Mouse (Mus musculus): ENCODE data around the gene C1ql1.

DNA sequence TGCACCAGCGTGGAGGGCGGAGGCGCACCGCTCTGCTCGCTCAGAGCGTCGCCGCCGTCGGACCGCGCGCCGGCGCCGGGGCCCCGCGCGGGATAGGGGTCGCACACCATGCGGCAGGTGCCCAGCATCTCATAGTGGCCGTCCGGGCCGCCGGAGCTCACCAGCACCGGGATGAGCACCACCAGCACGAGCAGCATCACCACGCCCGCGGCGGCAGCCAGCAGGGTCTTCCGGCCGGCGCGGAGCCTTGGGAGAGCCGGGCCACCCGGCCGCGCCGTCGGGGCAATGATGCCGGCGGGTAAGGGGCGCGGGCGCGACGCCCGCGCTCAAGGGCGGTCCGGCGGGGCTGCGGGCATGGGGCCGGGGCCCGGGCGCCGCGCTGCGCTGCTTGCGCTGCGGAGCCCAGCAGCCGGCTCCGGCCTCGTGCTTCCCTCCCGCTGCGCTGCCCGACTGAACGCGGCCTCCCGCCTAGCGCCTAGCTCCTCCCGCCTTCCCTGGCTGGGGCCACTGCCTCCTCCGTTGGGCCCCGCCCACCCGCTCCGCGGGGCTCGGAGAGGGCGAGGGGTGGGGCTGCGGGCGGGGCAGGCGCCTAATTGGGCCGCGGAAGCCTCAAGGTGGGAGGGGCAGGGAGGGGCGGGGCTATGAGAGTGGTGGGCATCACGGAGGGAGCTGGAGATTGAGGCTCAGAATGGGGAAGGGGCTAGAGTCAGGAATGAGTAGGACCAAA, at the start of gene C1ql1:
- peak; percentile 49 for TF ChIP-seq POLR2A (IDR thresholded peaks at IDR 0.05; ENCODE audit: insufficient read depth, low read length)
- no peak for TF ChIP-seq EP300 (IDR thresholded peaks at IDR 0.05; ENCODE audit: insufficient read depth, low read depth, low read length)
- TF ChIP-seq CTCF (IDR thresholded peaks at IDR 0.05; ENCODE audit: low read depth, low read length), result no peak

Measured in ES-Bruce4 (cell line).